Mouse (Mus musculus) B cell, adult 2 months (primary cell): ENCODE data around the gene Mmrn1.

Source experiments
- DNase-seq, 2 experiments: peaks; one replicate each; pipeline ENCODE4 v3.0.0; 2022

The Mmrn1 gene

GRCm38 (mm10) chr6:60994114-60994513, 69.3 kb downstream of the Mmrn1 start:
- no peak for DNase-seq

- no peak for DNase-seq
These were observed 69.7 kb downstream of the Mmrn1 start for GRCm38 (mm10) chr6:60994521-60994920.

- DNase-seq, result no peak
These were observed 70.8 kb downstream of the Mmrn1 start for GRCm38 (mm10) chr6:60995596-60995995.

GRCm38 (mm10) chr6:60996328-60996727, 71.6 kb downstream of the Mmrn1 start:
- no peak for DNase-seq

GRCm38 (mm10) chr6:61001003-61001790, 76.4 kb downstream of the Mmrn1 start:
- no peak for DNase-seq

- no peak for DNase-seq
These were observed 79.4 kb downstream of the Mmrn1 start for GRCm38 (mm10) chr6:61003916-61004765.

GRCm38 (mm10) chr6:61013780-61014179, 89.0 kb downstream of the Mmrn1 start:
- DNase-seq, result no peak

GRCm38 (mm10) chr6:61019689-61020088, 94.9 kb downstream of the Mmrn1 start:
- no peak for DNase-seq

GRCm38 (mm10) chr6:61020995-61021394, 96.2 kb downstream of the Mmrn1 start:
- DNase-seq, result no peak

GRCm38 (mm10) chr6:61033251-61033650, 108.5 kb downstream of the Mmrn1 start:
- no peak for DNase-seq
